Comparison of ENCODE assay signal across 17 mouse cellular contexts in the genomic region with DNA sequence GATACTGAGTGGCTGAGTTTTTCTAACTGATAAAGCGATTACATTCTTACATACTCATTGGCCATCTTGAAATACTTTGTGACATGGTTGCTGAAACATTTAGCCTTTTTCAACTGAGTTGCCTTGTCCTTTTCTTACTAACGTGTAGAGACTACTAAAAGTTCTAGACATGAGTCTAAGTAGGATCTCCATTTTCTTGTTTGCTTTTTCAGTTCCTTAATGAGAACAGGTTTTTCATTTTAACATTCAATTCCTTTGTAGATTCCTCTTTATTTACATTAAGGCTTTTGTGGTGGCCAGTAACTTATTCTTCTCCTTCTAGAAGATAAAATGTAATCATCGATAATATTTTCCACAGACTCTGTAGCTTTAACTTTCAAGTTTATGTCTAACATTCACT. TPM values are rescaled to one million over a fixed set of nuclear protein-coding genes. Genes with fewer than 3 reads are reported as not detected.
DNase-seq lines count a peak whose midpoint lies in the region; ATAC-seq lines count a peak whose summit lies in the region.
"Had no signal": no experiment of that assay in that cellular context is flagged by ENCODE, and none has a peak within 500 bp of the region (broad histone marks: within the 10 kb centered on the region; RNA-seq: fewer than 3 reads in every experiment).

No protein-coding gene starts in this region.

- H3K27ac ChIP-seq in hindbrain, embryonic 14.5 days, result no peak overlapping the region
- no peak overlapping the region for H3K27ac ChIP-seq in hindbrain, embryonic 16.5 days (ENCODE audit: low read depth, low read length)
- no peak overlapping the region for H3K27ac ChIP-seq in midbrain, embryonic 14.5 days (replicated peaks; ENCODE audit: low read depth, low read length)
- H3K27ac ChIP-seq in midbrain, embryonic 10.5 days (replicated peaks), result no peak overlapping the region
- no peak overlapping the region for H3K27ac ChIP-seq in midbrain, embryonic 16.5 days (ENCODE audit: low read length)
- H3K27ac ChIP-seq: embryonic facial prominence, embryonic 15.5 days; forebrain, embryonic 10.5 days; forebrain, embryonic 15.5 days; heart, adult 2 months; heart, embryonic 15.5 days; intestine, embryonic 15.5 days had no signal

- no peak for DNase-seq in hindbrain, embryonic 14.5 days (ENCODE audit: low spot score)
- no peak for DNase-seq in midbrain, embryonic 14.5 days
- no peak for DNase-seq in midbrain, embryonic 10.5 days (ENCODE audit: low spot score)
- no peak for DNase-seq in adipocyte (ENCODE audit: low spot score)
- DNase-seq: adrenal gland, adult 8-10 months; cerebellum, adult 2 months; gastrocnemius, postnatal 10 days; heart, adult 2 months had no signal

- no peak overlapping the region for H3K9ac ChIP-seq in hindbrain, embryonic 14.5 days
- H3K9ac ChIP-seq in hindbrain, embryonic 16.5 days (ENCODE audit: low read depth, low read length), result no peak overlapping the region
- H3K9ac ChIP-seq in midbrain, embryonic 14.5 days (replicated peaks; ENCODE audit: low read length), result no peak overlapping the region
- no peak overlapping the region for H3K9ac ChIP-seq in midbrain, embryonic 16.5 days (ENCODE audit: low read depth, low read length)
- H3K9ac ChIP-seq: embryonic facial prominence, embryonic 15.5 days; forebrain, embryonic 15.5 days; heart, embryonic 15.5 days; intestine, embryonic 15.5 days had no signal

- H3K4me3 ChIP-seq in hindbrain, embryonic 14.5 days (replicated peaks; ENCODE audit: low read length), result no peak overlapping the region
- H3K4me3 ChIP-seq in hindbrain, embryonic 16.5 days (ENCODE audit: low read length), result no peak overlapping the region
- H3K4me3 ChIP-seq in midbrain, embryonic 14.5 days (replicated peaks; ENCODE audit: low read depth, low read length), result no peak overlapping the region
- no peak overlapping the region for H3K4me3 ChIP-seq in midbrain, embryonic 10.5 days
- no peak overlapping the region for H3K4me3 ChIP-seq in midbrain, embryonic 16.5 days (ENCODE audit: low read depth, low read length)
- H3K4me3 ChIP-seq: embryonic facial prominence, embryonic 15.5 days; erythroblast, embryonic 14.5 days; forebrain, embryonic 10.5 days; heart, adult 2 months; heart, embryonic 15.5 days; intestine, embryonic 15.5 days had no signal

- H3K27me3 ChIP-seq in hindbrain, embryonic 14.5 days (ENCODE audit: control insufficient read depth, insufficient read depth, low read length), result no peaks in the 10 kb centered on the region
- H3K27me3 ChIP-seq in hindbrain, embryonic 16.5 days (replicated peaks; ENCODE audit: control insufficient read depth, insufficient read depth, low read length), result no peaks in the 10 kb centered on the region
- H3K27me3 ChIP-seq in midbrain, embryonic 14.5 days (ENCODE audit: control insufficient read depth, insufficient read depth, low read length), result no peaks in the 10 kb centered on the region
- H3K27me3 ChIP-seq in midbrain, embryonic 10.5 days (ENCODE audit: low read depth, poor library complexity, severe bottlenecking), result no peaks in the 10 kb centered on the region
- no peaks in the 10 kb centered on the region for H3K27me3 ChIP-seq in midbrain, embryonic 16.5 days (ENCODE audit: control insufficient read depth, insufficient read depth, low read depth, low read length)
- H3K27me3 ChIP-seq: embryonic facial prominence, embryonic 15.5 days; forebrain, embryonic 15.5 days; intestine, embryonic 15.5 days had no signal

- 88% methylated on average over 3 of the region's 3 CpGs for WGBS in hindbrain, embryonic 14.5 days
- WGBS in hindbrain, embryonic 16.5 days, result 90% methylated on average over 3 of the region's 3 CpGs
- WGBS in midbrain, embryonic 14.5 days, result 88% methylated on average over 3 of the region's 3 CpGs
- WGBS in midbrain, embryonic 10.5 days, result 85% methylated on average over 3 of the region's 3 CpGs
- 91% methylated on average over 3 of the region's 3 CpGs for WGBS in midbrain, embryonic 16.5 days

- no peaks in the 10 kb centered on the region for H3K9me3 ChIP-seq in hindbrain, embryonic 14.5 days (ENCODE audit: control insufficient read depth, low read length)
- no peaks in the 10 kb centered on the region for H3K9me3 ChIP-seq in hindbrain, embryonic 16.5 days (ENCODE audit: control insufficient read depth, low read length)
- no peaks in the 10 kb centered on the region for H3K9me3 ChIP-seq in midbrain, embryonic 14.5 days (ENCODE audit: control insufficient read depth, low read length)
- no peaks in the 10 kb centered on the region for H3K9me3 ChIP-seq in midbrain, embryonic 10.5 days (replicated peaks)
- H3K9me3 ChIP-seq in midbrain, embryonic 16.5 days (replicated peaks; ENCODE audit: control insufficient read depth, low read length, poor library complexity, severe bottlenecking), result no peaks in the 10 kb centered on the region
- H3K9me3 ChIP-seq: embryonic facial prominence, embryonic 15.5 days; forebrain, embryonic 10.5 days; forebrain, embryonic 15.5 days; heart, embryonic 15.5 days; intestine, embryonic 15.5 days had no signal

- 0 out of 2 replicates have a peak overlapping the region, but pooled peaks have one; percentile 83 for H3K4me2 ChIP-seq in hindbrain, embryonic 14.5 days (replicated peaks)
- no peak overlapping the region for H3K4me2 ChIP-seq in hindbrain, embryonic 16.5 days (ENCODE audit: low read length)
- H3K4me2 ChIP-seq in midbrain, embryonic 14.5 days (ENCODE audit: low read length), result peak overlapping the region; percentile 67
- peak overlapping the region; percentile 33; the same call in 1 of the 2 replicates for H3K4me2 ChIP-seq in midbrain, embryonic 16.5 days (ENCODE audit: low read length)
- H3K4me2 ChIP-seq: embryonic facial prominence, embryonic 15.5 days; forebrain, embryonic 15.5 days; heart, embryonic 11.5 days; heart, embryonic 15.5 days; intestine, embryonic 15.5 days had no signal

- no peaks in the 10 kb centered on the region for H3K36me3 ChIP-seq in hindbrain, embryonic 14.5 days (replicated peaks; ENCODE audit: control insufficient read depth, insufficient read depth)
- H3K36me3 ChIP-seq in hindbrain, embryonic 16.5 days (ENCODE audit: control insufficient read depth, insufficient read depth, low read length), result no peaks in the 10 kb centered on the region
- H3K36me3 ChIP-seq in midbrain, embryonic 14.5 days (ENCODE audit: control insufficient read depth, insufficient read depth, low read length), result no peaks in the 10 kb centered on the region
- H3K36me3 ChIP-seq in midbrain, embryonic 10.5 days, result no peaks in the 10 kb centered on the region
- H3K36me3 ChIP-seq in midbrain, embryonic 16.5 days (ENCODE audit: control insufficient read depth, insufficient read depth, low read length), result no peaks in the 10 kb centered on the region
- H3K36me3 ChIP-seq: embryonic facial prominence, embryonic 15.5 days; forebrain, embryonic 10.5 days; forebrain, embryonic 15.5 days; heart, embryonic 15.5 days; intestine, embryonic 15.5 days had no signal

- peaks cover 35% of the 10 kb centered on the region for H3K4me1 ChIP-seq in hindbrain, embryonic 14.5 days (replicated peaks; ENCODE audit: control insufficient read depth, insufficient read depth, low read length)
- H3K4me1 ChIP-seq in hindbrain, embryonic 16.5 days (ENCODE audit: control insufficient read depth, insufficient read depth, low read depth, low read length), result peaks cover 14% of the 10 kb centered on the region
- peaks cover 25% of the 10 kb centered on the region for H3K4me1 ChIP-seq in midbrain, embryonic 14.5 days (ENCODE audit: control insufficient read depth, insufficient read depth, low read length)
- peaks cover 49% of the 10 kb centered on the region for H3K4me1 ChIP-seq in midbrain, embryonic 10.5 days
- H3K4me1 ChIP-seq in midbrain, embryonic 16.5 days (ENCODE audit: control insufficient read depth, insufficient read depth, low read length), result peaks cover 26% of the 10 kb centered on the region
- H3K4me1 ChIP-seq: intestine, embryonic 15.5 days had no signal

- no peak for ATAC-seq in hindbrain, embryonic 14.5 days (ENCODE audit: low FRiP score)
- no peak for ATAC-seq in hindbrain, embryonic 16.5 days
- ATAC-seq in midbrain, embryonic 14.5 days (ENCODE audit: low FRiP score, low TSS enrichment), result no peak
- no peak for ATAC-seq in midbrain, embryonic 16.5 days
- ATAC-seq: forebrain, embryonic 15.5 days; intestine, embryonic 15.5 days had no signal

RNA-seq across cellular contexts. Expression of gene Gm10645, which starts 3.2 kb away (rescaled TPM):
- polyA plus RNA-seq in hindbrain, embryonic 14.5 days (2014; fragmentation: Nextera tagmentation; extraction: Ambion mirVana), result 10.3 and 12.9 TPM in 2 replicates
- 6.9 and 7.2 TPM in 2 replicates for polyA plus RNA-seq in hindbrain, embryonic 16.5 days (2015; fragmentation: Nextera tagmentation; extraction: Ambion mirVana)
- polyA plus RNA-seq in midbrain, embryonic 14.5 days (2014; fragmentation: Nextera tagmentation; extraction: Ambion mirVana), result 9.3 and 13.1 TPM in 2 replicates
- polyA plus RNA-seq in midbrain, embryonic 10.5 days (2016; fragmentation: Nextera tagmentation; extraction: Ambion mirVana), result 3.1 and 3.4 TPM in 2 replicates
- 6.1 and 6.9 TPM in 2 replicates for polyA plus RNA-seq in midbrain, embryonic 16.5 days (2015; fragmentation: Nextera tagmentation; extraction: Ambion mirVana)
- polyA plus RNA-seq: erythroblast, embryonic 14.5 days had no signal

RNA-seq across cellular contexts. Expression of gene Tbc1d9, which starts 4.0 kb away (rescaled TPM):
- 23.0 and 26.3 TPM in 2 replicates for polyA plus RNA-seq in hindbrain, embryonic 14.5 days (2014; fragmentation: Nextera tagmentation; extraction: Ambion mirVana)
- polyA plus RNA-seq in hindbrain, embryonic 16.5 days (2015; fragmentation: Nextera tagmentation; extraction: Ambion mirVana), result 16.2 and 16.5 TPM in 2 replicates
- polyA plus RNA-seq in midbrain, embryonic 14.5 days (2014; fragmentation: Nextera tagmentation; extraction: Ambion mirVana), result 21.7 and 22.1 TPM in 2 replicates
- 4.8 and 7.0 TPM in 2 replicates for polyA plus RNA-seq in midbrain, embryonic 10.5 days (2016; fragmentation: Nextera tagmentation; extraction: Ambion mirVana)
- polyA plus RNA-seq in midbrain, embryonic 16.5 days (2015; fragmentation: Nextera tagmentation; extraction: Ambion mirVana), result 17.4 and 17.8 TPM in 2 replicates
- polyA plus RNA-seq: erythroblast, embryonic 14.5 days had no signal
